Mouse (Mus musculus) liver, embryonic 11.5 days (tissue): ENCODE results near the gene Agtrap. TPM values are rescaled to one million over a fixed set of nuclear protein-coding genes. Genes with fewer than 3 reads are reported as not detected.

ENCODE experiments used
- ATAC-seq: fragments of 200-750 bp; cut with Nextera tagmentation; replicated peaks from 2 replicates; pipeline ENCODE4 v1.8.0; 2017; ENCODE audit warnings: moderate number of reproducible peaks, mild to moderate bottlenecking, moderate TSS enrichment, moderate library complexity; ENCODE audit not compliant: low FRiP score
- DNase-seq: peaks from one replicate; pipeline ENCODE4 v3.0.0-alpha.2; 2017; ENCODE audit warnings: low spot score
- H3K27ac ChIP-seq: fragments of 300-500 bp; sonication (generic); 2 replicates; pipeline ENCODE4 v1.5.1; 2014; ENCODE audit warnings: mild to moderate bottlenecking, low read depth, low read length, control low read depth
- H3K27me3 ChIP-seq: fragments of 300-500 bp; sonication (generic); replicated peaks from 2 replicates; pipeline ENCODE4 v1.6.1; 2014; ENCODE audit warnings: low read length, mixed read lengths; ENCODE audit not compliant: control insufficient read depth, insufficient read depth
- H3K36me3 ChIP-seq: fragments of 300-500 bp; sonication (generic); 2 replicates; pipeline ENCODE4 v1.6.1; 2014; ENCODE audit warnings: mild to moderate bottlenecking, low read length, moderate library complexity, mixed read lengths; ENCODE audit not compliant: control insufficient read depth, insufficient read depth
- H3K4me1 ChIP-seq: fragments of 300-500 bp; sonication (generic); replicated peaks from 2 replicates; pipeline ENCODE4 v1.6.1; 2014; ENCODE audit warnings: low read length, mixed read lengths; ENCODE audit not compliant: control insufficient read depth, insufficient read depth
- H3K4me2 ChIP-seq: fragments of 300-500 bp; sonication (generic); 2 replicates; pipeline ENCODE4 v1.6.1; 2014; ENCODE audit warnings: mild to moderate bottlenecking, control low read depth, moderate library complexity
- H3K4me3 ChIP-seq: fragments of 300-500 bp; sonication (generic); 2 replicates; pipeline ENCODE4 v1.5.1; 2014; ENCODE audit warnings: low read depth, low read length, control low read depth
- H3K9ac ChIP-seq: fragments of 300-500 bp; sonication (generic); 2 replicates; pipeline ENCODE4 v1.6.1; 2014; ENCODE audit warnings: low read depth, low read length, control low read depth
- H3K9me3 ChIP-seq: fragments of 300-500 bp; sonication (generic); 2 replicates; pipeline ENCODE4 v1.6.1; 2016; ENCODE audit warnings: low read length, inconsistent platforms, mixed read lengths; ENCODE audit not compliant: control insufficient read depth
- WGBS: fragments of 180-500 bp; shearing (Covaris S2); extraction: QIAGEN DNeasy Blood & Tissue Kit; methylation state at CpG from one replicate; pipeline ENCODE4 v1.1.7; 2014; 5-methylcytosine and 5-hydroxymethylcytosine counted together
- polyA plus RNA-seq: library from polyadenylated mRNA; unstranded; fragments of >200 nt; fragmentation: Nextera tagmentation; extraction: Ambion mirVana; gene quantifications from 2 replicates; pipeline ENCODE4 v1.2.1, GENCODE M21; 2014

Agtrap gene
- polyA plus RNA-seq, 1 experiment from 2014 or later = 18.3 TPM

- H3K4me3 ChIP-seq = no peak overlapping the region
- H3K27me3 ChIP-seq = no peaks in the 10 kb centered on the region
- H3K4me1 ChIP-seq = no peaks in the 10 kb centered on the region
- 91% methylated on average over 5 of the region's 5 CpGs for WGBS
- DNase-seq (no peak), ATAC-seq (no peak)
- no peak overlapping the region for H3K9ac ChIP-seq
- H3K27ac ChIP-seq = no peak overlapping the region
- no peak overlapping the region for H3K4me2 ChIP-seq
- peaks cover 5% of the 10 kb centered on the region for H3K36me3 ChIP-seq
- H3K9me3 ChIP-seq = no peaks in the 10 kb centered on the region
Measured at GRCm38 (mm10) chr4:148030506-148030905, 57.3 kb downstream of the Agtrap start.

DNA sequence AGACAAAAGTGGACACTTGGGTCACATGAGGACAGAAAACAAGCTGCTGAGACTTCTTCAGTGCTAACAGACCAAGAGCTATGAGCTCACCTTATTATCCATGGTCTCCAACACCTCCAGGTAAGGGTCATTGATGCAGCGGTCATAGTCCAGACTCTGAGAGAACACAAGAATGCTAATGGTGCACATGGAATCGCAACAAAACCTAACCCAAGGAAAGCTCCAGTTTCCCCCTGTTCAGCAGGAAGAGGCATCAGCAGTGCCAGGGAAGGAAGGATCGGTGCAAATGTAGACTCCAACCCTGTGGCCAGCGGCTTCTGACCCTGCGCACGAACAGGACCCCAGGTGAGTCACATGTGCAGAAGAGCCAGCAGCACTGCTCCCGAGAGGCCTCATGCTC, 58.5 kb downstream of the Agtrap start:
- no peaks in the 10 kb centered on the region for H3K4me1 ChIP-seq
- H3K36me3 ChIP-seq = peaks cover 5% of the 10 kb centered on the region
- H3K9me3 ChIP-seq = no peaks in the 10 kb centered on the region
- H3K27ac ChIP-seq = no peak overlapping the region
- whole genome bisulfite sequencing = 94% methylated on average over 7 of the region's 7 CpGs
- no peak overlapping the region for H3K9ac ChIP-seq
- no peak overlapping the region for H3K4me3 ChIP-seq
- ATAC-seq (no peak), DNase-seq (no peak)
- H3K27me3 ChIP-seq = no peaks in the 10 kb centered on the region
- H3K4me2 ChIP-seq = no peak overlapping the region

Other genes with a start within 250 kb of the Agtrap start
- 2.9 and 3.1 TPM in 2 replicates for gene Zfp933, start 239.7 kb downstream of the Agtrap start, polyA plus RNA-seq
- 40.7 and 47.4 TPM in 2 replicates for gene Miip, start 219.2 kb downstream of the Agtrap start, polyA plus RNA-seq
- gene Fv1, start 219.1 kb downstream of the Agtrap start, polyA plus RNA-seq = 7.0 and 7.7 TPM in 2 replicates
- 36.0 and 37.6 TPM in 2 replicates for gene Mfn2, start 183.3 kb downstream of the Agtrap start, polyA plus RNA-seq
- 32.6 and 33.9 TPM in 2 replicates for gene Plod1, start 151.3 kb downstream of the Agtrap start, polyA plus RNA-seq
- 18.6 and 19.2 TPM in 2 replicates for gene 2510039O18Rik, start 147.1 kb downstream of the Agtrap start, polyA plus RNA-seq
- 1.1 TPM in 1 of 2 replicates, not detected in the other for gene Nppb, start 102.2 kb downstream of the Agtrap start, polyA plus RNA-seq
- 7.2 and 32.9 TPM in 2 replicates for gene Nppa, start 87.3 kb downstream of the Agtrap start, polyA plus RNA-seq
- gene Clcn6, start 49.2 kb downstream of the Agtrap start, polyA plus RNA-seq = 2.0 and 2.4 TPM in 2 replicates
- 15.5 and 16.1 TPM in 2 replicates for gene Mthfr, start 49.0 kb downstream of the Agtrap start, polyA plus RNA-seq
- gene Mad2l2, start 42.4 kb upstream of the Agtrap start, polyA plus RNA-seq = 41.4 and 44.7 TPM in 2 replicates
- gene Draxin, start 42.7 kb upstream of the Agtrap start, polyA plus RNA-seq = 0.12 and 0.31 TPM in 2 replicates
- gene Fbxo6, start 64.1 kb upstream of the Agtrap start, polyA plus RNA-seq = 30.6 and 34.4 TPM in 2 replicates
- gene Fbxo44, start 72.5 kb upstream of the Agtrap start, polyA plus RNA-seq = 2.9 and 3.0 TPM in 2 replicates
- 0.73 and 0.74 TPM in 2 replicates for gene Fbxo2, start 72.6 kb upstream of the Agtrap start, polyA plus RNA-seq
- 0.04 TPM in 1 of 2 replicates, not detected in the other for gene Disp3, start 199.9 kb upstream of the Agtrap start, polyA plus RNA-seq